Mouse (Mus musculus) liver, embryonic 15.5 days (tissue): Measurements from ENCODE around the gene Igf2bp1. TPM values are rescaled to one million over a fixed set of nuclear protein-coding genes. Genes with fewer than 3 reads are reported as not detected.
"Not testable (repeated sequence)": the region's sequence is repeated elsewhere in the genome, so short reads cannot be mapped to it uniquely, and the experiment has no call there.

ENCODE experiments used
- ATAC-seq: fragments of 200-750 bp; cut with Nextera tagmentation; 2 replicates; pipeline ENCODE4 v1.8.0; 2017; ENCODE audit warnings: moderate number of reproducible peaks, mild to moderate bottlenecking, moderate library complexity; ENCODE audit not compliant: insufficient read depth
- H3K27ac ChIP-seq: fragments of 300-500 bp; sonication (generic); replicated peaks from 2 replicates; pipeline ENCODE4 v1.5.1; 2015; ENCODE audit warnings: mild to moderate bottlenecking, inconsistent platforms
- H3K27me3 ChIP-seq: fragments of 300-500 bp; sonication (generic); 2 replicates; pipeline ENCODE4 v1.6.1; 2015; ENCODE audit warnings: mild to moderate bottlenecking, inconsistent platforms
- H3K36me3 ChIP-seq: fragments of 300-500 bp; sonication (generic); replicated peaks from 2 replicates; pipeline ENCODE4 v1.6.1; 2015; ENCODE audit warnings: moderate library complexity, mild to moderate bottlenecking, inconsistent platforms
- H3K4me1 ChIP-seq: fragments of 300-500 bp; sonication (generic); replicated peaks from 2 replicates; pipeline ENCODE4 v1.6.1; 2015; ENCODE audit warnings: inconsistent platforms
- H3K4me2 ChIP-seq: fragments of 300-500 bp; sonication (generic); 2 replicates; pipeline ENCODE4 v1.6.1; 2015; ENCODE audit warnings: moderate library complexity, mild to moderate bottlenecking, inconsistent platforms
- H3K4me3 ChIP-seq: fragments of 300-500 bp; sonication (generic); replicated peaks from 2 replicates; pipeline ENCODE4 v1.5.1; 2015; ENCODE audit warnings: mild to moderate bottlenecking, inconsistent platforms
- H3K9ac ChIP-seq: fragments of 300-500 bp; sonication (generic); 2 replicates; pipeline ENCODE4 v1.6.1; 2015; ENCODE audit warnings: moderate library complexity, mild to moderate bottlenecking, inconsistent platforms
- H3K9me3 ChIP-seq: fragments of 300-500 bp; sonication (generic); replicated peaks from 2 replicates; pipeline ENCODE4 v1.6.1; 2016; ENCODE audit warnings: inconsistent platforms
- WGBS: fragments of 180-500 bp; shearing (Covaris S2); methylation state at CpG from one replicate; pipeline ENCODE4 v1.1.7; 2015; ENCODE audit warnings: mixed read lengths; ENCODE audit not compliant: insufficient replicate concordance; 5-methylcytosine and 5-hydroxymethylcytosine counted together
- polyA plus RNA-seq: library from polyadenylated mRNA; unstranded; fragments of >200 nt; fragmentation: Nextera tagmentation; extraction: Ambion mirVana; gene quantifications from 2 replicates; pipeline ENCODE4 v1.2.1, GENCODE M21; 2015

Gene Igf2bp1
- polyA plus RNA-seq, 1 experiment from 2014 or later, result 11.9 TPM

- Histone ChIP-seq H3K27ac (no peak overlapping the region), H3K4me1 (0 out of 2 replicates have a peak, but pooled peaks cover 4% of the 10 kb centered on the region), H3K9ac (no peak overlapping the region), H3K4me2 (no peak overlapping the region), H3K4me3 (no peak overlapping the region), H3K9me3 (no peaks in the 10 kb centered on the region), H3K36me3 (peaks cover 24% of the 10 kb centered on the region; the same call in 1 of the 2 replicates), H3K27me3 (no peaks in the 10 kb centered on the region)
- no peak for ATAC-seq
- 52% methylated on average over 6 of the region's 6 CpGs for WGBS
These were observed 46.6 kb downstream of the Igf2bp1 start for GRCm38 (mm10) chr11:95959152-95959551.

GRCm38 (mm10) chr11:95958251-95958650 is 47.5 kb downstream of the Igf2bp1 start:
- 0 out of 2 replicates have a peak, but pooled peaks have one; percentile 5 for ATAC-seq
- Histone ChIP-seq H3K36me3 (peaks cover 17% of the 10 kb centered on the region; the same call in 1 of the 2 replicates), H3K9me3 (no peaks in the 10 kb centered on the region), H3K27me3 (no peaks in the 10 kb centered on the region), H3K4me3 (no peak overlapping the region), H3K27ac (no peak overlapping the region), H3K4me1 (0 out of 2 replicates have a peak, but pooled peaks cover 4% of the 10 kb centered on the region), H3K4me2 (no peak overlapping the region), H3K9ac (no peak overlapping the region)
- WGBS, result 73% methylated on average over 9 of the region's 9 CpGs

DNA sequence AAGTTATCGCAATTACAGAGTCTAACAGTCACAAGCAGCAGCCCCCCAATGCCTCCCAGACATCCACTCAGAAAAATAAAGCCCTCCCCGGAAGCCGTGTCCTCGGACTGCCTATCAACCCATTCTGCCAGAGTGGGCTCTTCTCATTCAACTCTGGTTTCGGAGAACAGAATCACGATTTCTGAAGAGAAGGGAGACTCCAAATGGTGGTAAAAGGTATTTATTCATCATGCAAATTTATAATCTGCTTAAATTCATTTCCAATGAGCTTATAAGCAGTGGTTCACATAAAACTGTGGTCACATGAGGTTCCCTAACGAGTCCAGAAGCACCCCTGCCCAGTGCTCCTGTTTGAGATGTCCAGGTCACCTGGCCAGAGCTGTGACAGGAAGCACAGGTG is 48.3 kb downstream of the Igf2bp1 start:
- WGBS, result 70% methylated on average over 7 of the region's 7 CpGs
- H3K4me1 ChIP-seq, result 0 out of 2 replicates have a peak, but pooled peaks cover 4% of the 10 kb centered on the region
- no peak overlapping the region for H3K4me2 ChIP-seq
- H3K9me3 ChIP-seq, result no peaks in the 10 kb centered on the region
- no peaks in the 10 kb centered on the region for H3K27me3 ChIP-seq
- no peak overlapping the region for H3K4me3 ChIP-seq
- no peak overlapping the region for H3K9ac ChIP-seq
- ATAC-seq, result no peak
- H3K36me3 ChIP-seq, result peaks cover 8% of the 10 kb centered on the region; the same call in 1 of the 2 replicates
- H3K27ac ChIP-seq, result no peak overlapping the region

DNA sequence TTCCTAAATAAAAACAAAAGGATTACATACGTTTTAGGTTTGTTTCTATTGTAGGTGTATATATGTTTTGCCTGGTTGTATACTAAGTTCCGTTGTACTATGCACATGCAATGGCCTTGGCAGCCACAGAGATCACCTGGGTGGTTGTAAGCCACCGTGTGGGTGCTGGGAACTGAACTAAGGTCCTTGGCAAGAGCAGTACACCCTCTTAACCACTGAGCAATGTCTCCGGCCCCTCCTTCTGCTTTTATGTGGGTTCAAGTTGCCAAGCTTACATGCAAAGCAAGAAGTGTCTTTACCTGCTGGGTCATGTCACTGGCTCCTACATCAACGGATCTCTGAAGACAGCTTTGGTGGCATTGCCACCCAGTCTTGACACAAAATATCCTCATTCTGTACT is 52.4 kb downstream of the Igf2bp1 start:
- H3K4me2 ChIP-seq, result no peak overlapping the region
- H3K9ac ChIP-seq, result no peak overlapping the region
- 66% methylated on average over 5 of the region's 5 CpGs for WGBS
- no peaks in the 10 kb centered on the region for H3K36me3 ChIP-seq
- H3K9me3 ChIP-seq, result no peaks in the 10 kb centered on the region
- no peak overlapping the region for H3K27ac ChIP-seq
- H3K27me3 ChIP-seq, result no peaks in the 10 kb centered on the region
- no peaks in the 10 kb centered on the region for H3K4me1 ChIP-seq
- no peak overlapping the region for H3K4me3 ChIP-seq
- ATAC-seq, result no peak

GRCm38 (mm10) chr11:95945838-95946472 is 59.8 kb downstream of the Igf2bp1 start:
- H3K27ac ChIP-seq, result no peak overlapping the region
- no peak overlapping the region for H3K9ac ChIP-seq
- WGBS, result 66% methylated on average over 13 of the region's 13 CpGs
- no peaks in the 10 kb centered on the region for H3K27me3 ChIP-seq
- no peak for ATAC-seq
- H3K4me1 ChIP-seq, result no peaks in the 10 kb centered on the region
- no peak overlapping the region for H3K4me3 ChIP-seq
- no peaks in the 10 kb centered on the region for H3K9me3 ChIP-seq
- H3K36me3 ChIP-seq, result no peaks in the 10 kb centered on the region
- no peak overlapping the region for H3K4me2 ChIP-seq

DNA sequence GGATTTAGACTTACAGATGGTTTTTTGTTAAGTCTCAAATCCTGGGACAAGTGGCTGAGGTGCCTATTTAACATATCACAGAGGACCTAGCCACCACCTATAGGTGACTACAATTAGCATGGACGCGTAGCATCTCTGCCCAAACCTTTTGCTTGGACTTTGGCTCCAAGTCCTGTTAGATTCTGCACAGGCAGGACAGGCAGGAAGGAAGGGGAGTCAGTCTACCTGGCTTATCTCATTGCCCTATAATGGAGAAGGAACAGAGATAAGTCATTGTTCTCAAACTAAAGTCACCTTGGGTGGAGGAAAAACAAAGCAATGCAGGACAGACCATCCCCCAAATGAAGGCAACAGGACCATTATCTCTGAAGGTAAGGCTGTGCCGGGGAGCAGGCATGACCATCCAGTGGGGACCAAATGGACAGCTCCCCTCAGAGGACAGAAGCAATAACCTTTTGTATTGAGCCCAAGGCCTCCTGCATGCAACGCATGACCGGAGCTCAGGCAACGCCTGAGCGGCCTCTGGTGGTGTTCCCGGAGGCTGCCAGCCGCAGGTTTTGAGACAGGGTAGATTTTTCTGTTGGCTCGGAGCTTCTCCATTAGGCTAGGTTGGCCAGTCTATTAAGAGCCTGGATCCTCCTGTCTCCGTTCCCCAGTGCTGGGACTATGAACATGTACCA is 65.8 kb downstream of the Igf2bp1 start:
- H3K9me3 ChIP-seq, result no peaks in the 10 kb centered on the region

DNA sequence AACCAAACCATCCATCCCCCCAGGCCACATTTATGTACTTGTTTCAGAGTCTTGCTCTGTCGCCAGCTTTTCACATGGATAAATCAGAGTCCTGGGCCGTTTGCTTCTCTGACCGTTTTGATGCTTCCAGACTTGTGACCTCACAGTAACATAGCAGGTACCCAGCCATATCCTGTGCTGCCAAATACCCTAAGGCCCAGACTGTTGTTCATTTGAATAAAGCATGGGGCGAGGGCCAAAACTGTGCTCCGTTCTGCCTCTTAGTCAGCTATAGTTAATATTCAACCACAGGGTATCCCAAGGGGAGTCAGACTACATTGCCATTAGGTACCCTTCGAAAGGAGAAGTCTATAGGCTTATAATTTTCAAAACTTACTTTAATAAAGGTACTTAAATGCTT is 69.3 kb downstream of the Igf2bp1 start:
- H3K9me3 ChIP-seq, result no peaks in the 10 kb centered on the region
- no peak overlapping the region for H3K4me3 ChIP-seq
- no peak overlapping the region for H3K27ac ChIP-seq
- H3K9ac ChIP-seq, result no peak overlapping the region
- H3K4me2 ChIP-seq, result no peak overlapping the region
- H3K4me1 ChIP-seq, result no peaks in the 10 kb centered on the region
- H3K36me3 ChIP-seq, result no peaks in the 10 kb centered on the region
- WGBS, result 58% methylated on average over 6 of the region's 6 CpGs
- no peaks in the 10 kb centered on the region; the same call in 1 of the 2 replicates for H3K27me3 ChIP-seq
- no peak for ATAC-seq

More for the DNA sequence above, 65.8 kb downstream of the Igf2bp1 start:
- Histone ChIP-seq H3K27me3 (no peaks in the 10 kb centered on the region; the same call in 1 of the 2 replicates), H3K4me1 (no peaks in the 10 kb centered on the region), H3K4me2 (no peak overlapping the region), H3K9ac (no peak overlapping the region), H3K4me3 (no peak overlapping the region), H3K36me3 (no peaks in the 10 kb centered on the region), H3K27ac (no peak overlapping the region)
- no peak for ATAC-seq
- 28% methylated on average over 11 of the region's 11 CpGs for WGBS

GRCm38 (mm10) chr11:95932168-95932567 is 73.6 kb downstream of the Igf2bp1 start:
- not testable (repeated sequence) for ATAC-seq, H3K27me3 ChIP-seq, H3K9ac ChIP-seq, H3K27ac ChIP-seq, H3K9me3 ChIP-seq, H3K4me2 ChIP-seq, H3K4me3 ChIP-seq, H3K36me3 ChIP-seq, H3K4me1 ChIP-seq
- WGBS, result 68% methylated on average over 10 of the region's 10 CpGs

DNA sequence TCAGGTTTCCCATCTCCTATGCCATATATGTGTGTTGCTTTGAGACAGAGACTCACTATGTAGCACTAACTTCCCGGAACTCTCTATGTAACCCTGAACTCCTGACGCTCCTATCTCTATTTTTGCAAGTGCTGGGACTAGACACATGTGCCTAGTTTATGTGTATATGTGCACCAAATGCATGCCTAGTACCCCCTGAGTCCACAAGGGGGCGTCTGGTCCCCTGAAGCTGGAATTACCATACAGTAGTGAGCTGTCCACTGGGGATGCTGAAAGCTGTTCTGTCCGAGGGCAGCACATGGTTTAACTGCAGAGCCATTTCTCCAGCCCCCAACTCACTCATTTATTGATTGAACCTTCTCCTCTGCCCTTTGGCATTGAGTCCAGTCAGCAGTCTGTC is 79.3 kb downstream of the Igf2bp1 start:
- H3K4me2 ChIP-seq, result no peak overlapping the region
- H3K9ac ChIP-seq, result no peak overlapping the region
- peaks cover 9% of the 10 kb centered on the region for H3K27me3 ChIP-seq
- H3K36me3 ChIP-seq, result no peaks in the 10 kb centered on the region
- H3K4me3 ChIP-seq, result no peak overlapping the region
- H3K4me1 ChIP-seq, result no peaks in the 10 kb centered on the region
- no peak for ATAC-seq
- H3K9me3 ChIP-seq, result 0 out of 2 replicates have a peak, but pooled peaks cover 4% of the 10 kb centered on the region
- H3K27ac ChIP-seq, result no peak overlapping the region
- WGBS, result 58% methylated on average over 4 of the region's 4 CpGs

- no peak for ATAC-seq
These were observed 79.8 kb downstream of the Igf2bp1 start for GRCm38 (mm10) chr11:95925976-95926375.

DNA sequence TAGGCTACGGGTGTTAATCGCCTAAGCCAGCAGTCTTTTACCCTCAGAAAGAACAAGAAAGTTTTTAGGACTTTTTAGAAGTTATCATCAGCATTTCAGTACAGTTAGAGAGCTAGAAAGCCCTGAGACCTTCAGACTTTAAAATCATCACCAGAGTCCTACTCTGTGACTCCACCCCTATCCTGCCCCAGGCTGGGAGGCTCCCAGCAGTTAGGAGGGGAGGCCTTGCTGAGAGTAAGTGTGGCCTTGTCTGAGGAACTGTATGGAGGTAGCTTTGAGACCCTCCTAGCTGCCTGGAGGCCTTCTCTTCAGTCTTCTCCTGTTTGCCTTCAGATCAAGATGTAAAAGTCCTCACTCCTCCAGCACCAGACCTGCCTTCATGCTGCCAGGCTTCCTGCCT is 81.5 kb downstream of the Igf2bp1 start:
- Histone ChIP-seq H3K9ac (no peak overlapping the region), H3K4me2 (no peak overlapping the region), H3K4me1 (no peaks in the 10 kb centered on the region), H3K9me3 (0 out of 2 replicates have a peak, but pooled peaks cover 4% of the 10 kb centered on the region), H3K27me3 (peaks cover 24% of the 10 kb centered on the region), H3K4me3 (no peak overlapping the region), H3K36me3 (no peaks in the 10 kb centered on the region), H3K27ac (no peak overlapping the region)
- 47% methylated on average over 2 of the region's 2 CpGs for WGBS
- no peak for ATAC-seq

More at GRCm38 (mm10) chr11:95925976-95926375, 79.8 kb downstream of the Igf2bp1 start:
- Histone ChIP-seq H3K4me1 (no peaks in the 10 kb centered on the region), H3K4me2 (no peak overlapping the region), H3K4me3 (no peak overlapping the region), H3K9ac (no peak overlapping the region), H3K9me3 (0 out of 2 replicates have a peak, but pooled peaks cover 4% of the 10 kb centered on the region), H3K27ac (no peak overlapping the region), H3K27me3 (peaks cover 13% of the 10 kb centered on the region), H3K36me3 (no peaks in the 10 kb centered on the region)
- 76% methylated on average over 5 of the region's 5 CpGs for WGBS
